Mouse (Mus musculus) urinary bladder, postnatal 4 days (tissue): ENCODE results near the gene Thsd7b.
"Not testable (repeated sequence)": the region's sequence is repeated elsewhere in the genome, so short reads cannot be mapped to it uniquely, and the experiment has no call there.

Source experiments
- DNase-seq, 2 experiments: peaks; one replicate each; pipeline ENCODE4 v3.0.0; 2021 to 2022; ENCODE audit warnings: low spot score in 2 of 2

The Thsd7b gene

GRCm38 (mm10) chr1:129635146-129635545 is 362.0 kb downstream of the Thsd7b start:
- no peak for DNase-seq

GRCm38 (mm10) chr1:129644252-129644861 is 371.3 kb downstream of the Thsd7b start:
- no peak for DNase-seq

GRCm38 (mm10) chr1:129651448-129651847 is 378.3 kb downstream of the Thsd7b start:
- not testable (repeated sequence) for DNase-seq

- no peak for DNase-seq
Observed at GRCm38 (mm10) chr1:129658045-129658444, 384.9 kb downstream of the Thsd7b start.

GRCm38 (mm10) chr1:129675878-129676277 is 402.8 kb downstream of the Thsd7b start:
- DNase-seq, result no peak

GRCm38 (mm10) chr1:129678851-129679250 is 405.7 kb downstream of the Thsd7b start:
- no peak for DNase-seq

- no peak for DNase-seq
Observed at GRCm38 (mm10) chr1:129705701-129706100, 432.6 kb downstream of the Thsd7b start.

- no peak for DNase-seq
Observed at GRCm38 (mm10) chr1:129712706-129713105, 439.6 kb downstream of the Thsd7b start.

GRCm38 (mm10) chr1:129713571-129713970 is 440.5 kb downstream of the Thsd7b start:
- DNase-seq, result no peak

- DNase-seq, result no peak
Observed at GRCm38 (mm10) chr1:129719592-129719991, 446.5 kb downstream of the Thsd7b start.

GRCm38 (mm10) chr1:129731991-129732390 is 458.9 kb downstream of the Thsd7b start:
- DNase-seq, result no peak

GRCm38 (mm10) chr1:129747595-129747994 is 474.5 kb downstream of the Thsd7b start:
- no peak for DNase-seq

GRCm38 (mm10) chr1:129756548-129757240 is 483.6 kb downstream of the Thsd7b start:
- no peak for DNase-seq

GRCm38 (mm10) chr1:129759003-129759402 is 485.9 kb downstream of the Thsd7b start:
- DNase-seq, result no peak

GRCm38 (mm10) chr1:129761234-129761633 is 488.1 kb downstream of the Thsd7b start:
- DNase-seq, result no peak

GRCm38 (mm10) chr1:129764748-129765147 is 491.6 kb downstream of the Thsd7b start:
- no peak for DNase-seq

GRCm38 (mm10) chr1:129777055-129777454 is 504.0 kb downstream of the Thsd7b start:
- DNase-seq, result no peak

GRCm38 (mm10) chr1:129779506-129779905 is 506.4 kb downstream of the Thsd7b start:
- no peak for DNase-seq

GRCm38 (mm10) chr1:129780589-129780988 is 507.5 kb downstream of the Thsd7b start:
- DNase-seq, result no peak

GRCm38 (mm10) chr1:129798519-129798918 is 525.4 kb downstream of the Thsd7b start:
- no peak for DNase-seq

- no peak for DNase-seq
Observed at GRCm38 (mm10) chr1:129826927-129827326, 553.8 kb downstream of the Thsd7b start.

- DNase-seq, result no peak
Observed at GRCm38 (mm10) chr1:129837324-129837723, 564.2 kb downstream of the Thsd7b start.

- DNase-seq, result peak in 1 of 2 experiments; percentile 18
Observed at GRCm38 (mm10) chr1:129837776-129838175, 564.7 kb downstream of the Thsd7b start.
